Mouse (Mus musculus): ENCODE data around the gene Catsperg1. TPM values are rescaled to one million over a fixed set of nuclear protein-coding genes. Genes with fewer than 3 reads are reported as not detected.
A peak's percentile ranks its signal among the peaks of the same experiment; 100 is the strongest.

Gene Catsperg1
- polyA plus RNA-seq, 1 experiment from 2014 or later, result 2.5 TPM

GRCm38 (mm10) chr7:29233745-29234144, 19.9 kb upstream of the Catsperg1 start:
- Histone ChIP-seq H3K4me1 (replicated peaks; ENCODE audit: control insufficient read depth, insufficient read depth, low read length) (peaks cover 11% of the 10 kb centered on the region), H3K4me3 (replicated peaks; ENCODE audit: low read length) (no peak overlapping the region), H3K9me3 (ENCODE audit: control insufficient read depth, low read length) (no peaks in the 10 kb centered on the region; the same call in 1 of the 2 replicates), H3K9ac (replicated peaks; ENCODE audit: low read depth, low read length) (no peak overlapping the region), H3K27ac (ENCODE audit: low read length) (no peak overlapping the region), H3K36me3 (ENCODE audit: control insufficient read depth, insufficient read depth) (no peaks in the 10 kb centered on the region), H3K27me3 (replicated peaks; ENCODE audit: control insufficient read depth, insufficient read depth, low read length) (peaks cover 30% of the 10 kb centered on the region), H3K4me2 (ENCODE audit: low read length) (no peak overlapping the region)
- 61% methylated on average over 6 of the region's 6 CpGs for WGBS
- ATAC-seq, result no peak

- peak within 1 kb of the TSS; percentile 51 for H3K4me3 ChIP-seq (replicated peaks; ENCODE audit: low read length)
- 2% methylated on average over 62 of the region's 62 CpGs for WGBS
- peak within 1 kb of the TSS; percentile 93 for H3K4me2 ChIP-seq (ENCODE audit: low read length)
- no peaks in the 10 kb centered on the region for H3K36me3 ChIP-seq (ENCODE audit: control insufficient read depth, insufficient read depth)
- H3K9ac ChIP-seq (replicated peaks; ENCODE audit: low read depth, low read length), result peak within 1 kb of the TSS; percentile 62
- H3K4me1 ChIP-seq (replicated peaks; ENCODE audit: control insufficient read depth, insufficient read depth, low read length), result peaks cover 8% of the 10 kb centered on the region
- no peak for ATAC-seq
- H3K27ac ChIP-seq (ENCODE audit: low read length), result no peak within 1 kb of the TSS
- peaks cover 30% of the 10 kb centered on the region for H3K27me3 ChIP-seq (replicated peaks; ENCODE audit: control insufficient read depth, insufficient read depth, low read length)
- H3K9me3 ChIP-seq (ENCODE audit: control insufficient read depth, low read length), result no peaks in the 10 kb centered on the region; the same call in 1 of the 2 replicates
Measured at GRCm38 (mm10) chr7:29232247-29233013, 18.6 kb upstream of the Catsperg1 start, which contains the start of gene Kcnk6. Kcnk6 (minus strand) TSS chr7:29232515.

GRCm38 (mm10) chr7:29231517-29231916, 17.7 kb upstream of the Catsperg1 start:
- H3K4me2 ChIP-seq (ENCODE audit: low read length), result no peak overlapping the region

GRCm38 (mm10) chr7:29230560-29230959, 16.7 kb upstream of the Catsperg1 start:
- no peaks in the 10 kb centered on the region for H3K36me3 ChIP-seq (ENCODE audit: control insufficient read depth, insufficient read depth)
- no peak overlapping the region for H3K4me2 ChIP-seq (ENCODE audit: low read length)
- no peak overlapping the region for H3K27ac ChIP-seq (ENCODE audit: low read length)
- no peak for ATAC-seq
- H3K4me1 ChIP-seq (replicated peaks; ENCODE audit: control insufficient read depth, insufficient read depth, low read length), result peaks cover 8% of the 10 kb centered on the region
- peaks cover 30% of the 10 kb centered on the region for H3K27me3 ChIP-seq (replicated peaks; ENCODE audit: control insufficient read depth, insufficient read depth, low read length)
- H3K9me3 ChIP-seq (ENCODE audit: control insufficient read depth, low read length), result no peaks in the 10 kb centered on the region; the same call in 1 of the 2 replicates
- no peak overlapping the region for H3K9ac ChIP-seq (replicated peaks; ENCODE audit: low read depth, low read length)
- 16% methylated on average over 3 of the region's 3 CpGs for WGBS
- no peak overlapping the region for H3K4me3 ChIP-seq (replicated peaks; ENCODE audit: low read length)

More at GRCm38 (mm10) chr7:29231517-29231916, 17.7 kb upstream of the Catsperg1 start:
- no peak overlapping the region; the same call in 1 of the 2 replicates for H3K4me3 ChIP-seq (replicated peaks; ENCODE audit: low read length)
- no peaks in the 10 kb centered on the region for H3K36me3 ChIP-seq (ENCODE audit: control insufficient read depth, insufficient read depth)
- no peaks in the 10 kb centered on the region; the same call in 1 of the 2 replicates for H3K9me3 ChIP-seq (ENCODE audit: control insufficient read depth, low read length)
- WGBS, result 65% methylated on average over 3 of the region's 3 CpGs
- H3K27ac ChIP-seq (ENCODE audit: low read length), result no peak overlapping the region
- H3K27me3 ChIP-seq (replicated peaks; ENCODE audit: control insufficient read depth, insufficient read depth, low read length), result peaks cover 30% of the 10 kb centered on the region
- no peak for ATAC-seq
- H3K4me1 ChIP-seq (replicated peaks; ENCODE audit: control insufficient read depth, insufficient read depth, low read length), result peaks cover 8% of the 10 kb centered on the region
- H3K9ac ChIP-seq (replicated peaks; ENCODE audit: low read depth, low read length), result no peak overlapping the region

- peaks cover 13% of the 10 kb centered on the region for H3K4me1 ChIP-seq (replicated peaks; ENCODE audit: control insufficient read depth, insufficient read depth, low read length)
Measured at GRCm38 (mm10) chr7:29228202-29228601, 14.4 kb upstream of the Catsperg1 start.

GRCm38 (mm10) chr7:29225520-29225919, 11.7 kb upstream of the Catsperg1 start:
- no peak for ATAC-seq
- H3K4me2 ChIP-seq (ENCODE audit: low read length), result no peak overlapping the region; the same call in 1 of the 2 replicates
- no peak overlapping the region for H3K4me3 ChIP-seq (replicated peaks; ENCODE audit: low read length)
- H3K27me3 ChIP-seq (replicated peaks; ENCODE audit: control insufficient read depth, insufficient read depth, low read length), result peaks cover 5% of the 10 kb centered on the region
- H3K9ac ChIP-seq (replicated peaks; ENCODE audit: low read depth, low read length), result peak overlapping the region; percentile 29; the same call in 1 of the 2 replicates
- H3K4me1 ChIP-seq (replicated peaks; ENCODE audit: control insufficient read depth, insufficient read depth, low read length), result peaks cover 6% of the 10 kb centered on the region; the same call in 1 of the 2 replicates
- 67% methylated on average over 13 of the region's 13 CpGs for WGBS
- H3K36me3 ChIP-seq (ENCODE audit: control insufficient read depth, insufficient read depth), result no peaks in the 10 kb centered on the region
- H3K9me3 ChIP-seq (ENCODE audit: control insufficient read depth, low read length), result 0 out of 2 replicates have a peak, but pooled peaks cover 2% of the 10 kb centered on the region
- no peak overlapping the region for H3K27ac ChIP-seq (ENCODE audit: low read length)

More at GRCm38 (mm10) chr7:29228202-29228601, 14.4 kb upstream of the Catsperg1 start:
- Histone ChIP-seq H3K27me3 (replicated peaks; ENCODE audit: control insufficient read depth, insufficient read depth, low read length) (peaks cover 27% of the 10 kb centered on the region), H3K4me2 (ENCODE audit: low read length) (no peak overlapping the region), H3K4me3 (replicated peaks; ENCODE audit: low read length) (no peak overlapping the region), H3K9me3 (ENCODE audit: control insufficient read depth, low read length) (no peaks in the 10 kb centered on the region), H3K27ac (ENCODE audit: low read length) (no peak overlapping the region), H3K36me3 (ENCODE audit: control insufficient read depth, insufficient read depth) (no peaks in the 10 kb centered on the region), H3K9ac (replicated peaks; ENCODE audit: low read depth, low read length) (no peak overlapping the region)
- 82% methylated on average over 4 of the region's 4 CpGs for WGBS
- ATAC-seq, result no peak

GRCm38 (mm10) chr7:29224756-29225394, 11.0 kb upstream of the Catsperg1 start:
- 10% methylated on average over 16 of the region's 16 CpGs for WGBS
- H3K4me3 ChIP-seq (replicated peaks; ENCODE audit: low read length), result no peak overlapping the region

GRCm38 (mm10) chr7:29214846-29215245, 1.0 kb upstream of the Catsperg1 start:
- Histone ChIP-seq H3K36me3 (ENCODE audit: control insufficient read depth, insufficient read depth) (no peaks in the 10 kb centered on the region), H3K27me3 (replicated peaks; ENCODE audit: control insufficient read depth, insufficient read depth, low read length) (0 out of 2 replicates have a peak, but pooled peaks cover 11% of the 10 kb centered on the region), H3K9me3 (ENCODE audit: control insufficient read depth, low read length) (peaks cover 1% of the 10 kb centered on the region; the same call in 1 of the 2 replicates), H3K4me1 (replicated peaks; ENCODE audit: control insufficient read depth, insufficient read depth, low read length) (peaks cover 6% of the 10 kb centered on the region; the same call in 1 of the 2 replicates), H3K9ac (replicated peaks; ENCODE audit: low read depth, low read length) (no peak overlapping the region), H3K4me3 (replicated peaks; ENCODE audit: low read length) (no peak overlapping the region), H3K4me2 (ENCODE audit: low read length) (no peak overlapping the region), H3K27ac (ENCODE audit: low read length) (no peak overlapping the region)
- WGBS, result 46% methylated on average over 15 of the region's 15 CpGs
- ATAC-seq, result no peak

More at GRCm38 (mm10) chr7:29224756-29225394, 11.0 kb upstream of the Catsperg1 start:
- no peak for ATAC-seq
- H3K4me2 ChIP-seq (ENCODE audit: low read length), result peak overlapping the region; percentile 6
- no peaks in the 10 kb centered on the region for H3K36me3 ChIP-seq (ENCODE audit: control insufficient read depth, insufficient read depth)
- peaks cover 2% of the 10 kb centered on the region; the same call in 1 of the 2 replicates for H3K27me3 ChIP-seq (replicated peaks; ENCODE audit: control insufficient read depth, insufficient read depth, low read length)
- H3K9ac ChIP-seq (replicated peaks; ENCODE audit: low read depth, low read length), result peak overlapping the region; percentile 29; the same call in 1 of the 2 replicates
- H3K9me3 ChIP-seq (ENCODE audit: control insufficient read depth, low read length), result peaks cover 4% of the 10 kb centered on the region; the same call in 1 of the 2 replicates
- H3K4me1 ChIP-seq (replicated peaks; ENCODE audit: control insufficient read depth, insufficient read depth, low read length), result peaks cover 6% of the 10 kb centered on the region; the same call in 1 of the 2 replicates
- no peak overlapping the region for H3K27ac ChIP-seq (ENCODE audit: low read length)

- Histone ChIP-seq H3K4me2 (ENCODE audit: low read length) (peak overlapping the region; percentile 49), H3K27ac (ENCODE audit: low read length) (no peak overlapping the region), H3K4me3 (replicated peaks; ENCODE audit: low read length) (no peak overlapping the region), H3K36me3 (ENCODE audit: control insufficient read depth, insufficient read depth) (no peaks in the 10 kb centered on the region), H3K27me3 (replicated peaks; ENCODE audit: control insufficient read depth, insufficient read depth, low read length) (0 out of 2 replicates have a peak, but pooled peaks cover 11% of the 10 kb centered on the region), H3K9ac (replicated peaks; ENCODE audit: low read depth, low read length) (no peak overlapping the region), H3K9me3 (ENCODE audit: control insufficient read depth, low read length) (no peaks in the 10 kb centered on the region), H3K4me1 (replicated peaks; ENCODE audit: control insufficient read depth, insufficient read depth, low read length) (peaks cover 6% of the 10 kb centered on the region; the same call in 1 of the 2 replicates)
- no peak for ATAC-seq
- 63% methylated on average over 2 of the region's 2 CpGs for WGBS
Measured at GRCm38 (mm10) chr7:29214236-29214635, 401 bp upstream of the Catsperg1 start.
